Mouse (Mus musculus) left cerebral cortex, postnatal 25 days (tissue): ENCODE results near the gene Kcns1. TPM values are rescaled to one million over a fixed set of nuclear protein-coding genes. Genes with fewer than 3 reads are reported as not detected.

Source experiments
- DNase-seq, 2 experiments: peaks; one replicate each; pipeline ENCODE4 v3.0.0; 2022; ENCODE audit warnings: low spot score in 2 of 2, mixed read lengths in 1 of 2
- intact Hi-C: fragments of 180-260 bp; cut with DNase I; formaldehyde crosslinking; loops from one replicate; pipeline ENCODE4 v1.15.1; 2025
- total RNA-seq, 2 experiments: library from RNA; stranded (reverse); gene quantifications; 2 replicates each; pipeline ENCODE4 v1.2.3; 2021

Gene Kcns1
- total RNA-seq, 2 experiments from 2014 or later = 14.2 to 17.2 TPM

GRCm38 (mm10) chr2:164174649-164175395 lies 3.9 kb upstream of the Kcns1 start:
- intact Hi-C loops = loop anchor here (1.0 kb wide), 2 partner anchors 37 to 38 kb away; no protein-coding TSS in a partner anchor
- peak; percentile 72 to 97 for DNase-seq

GRCm38 (mm10) chr2:164173394-164173793 lies 2.5 kb upstream of the Kcns1 start:
- DNase-seq = no peak
- intact Hi-C loops = no loop called here

DNA sequence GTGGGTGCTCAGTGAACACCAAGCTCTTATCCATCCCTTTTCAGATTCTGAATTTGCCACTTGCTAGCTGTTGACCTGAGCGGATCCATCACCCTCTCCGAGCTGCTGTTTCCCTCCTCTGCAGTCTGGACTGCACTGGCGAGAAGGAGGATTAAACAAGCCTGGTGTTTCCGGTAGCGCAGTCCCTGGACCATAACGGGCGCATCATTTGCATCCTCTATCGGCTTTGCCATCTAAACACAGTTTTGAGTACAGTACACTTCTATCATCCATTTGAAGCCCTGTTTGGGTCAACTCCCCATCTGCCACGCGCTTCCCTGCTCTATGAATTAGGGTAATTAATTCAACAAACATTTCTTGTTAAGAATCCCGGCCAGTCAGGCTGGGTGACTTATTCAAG lies 587 bp downstream of the Kcns1 start:
- DNase-seq = peak in 1 of 2 experiments; percentile 40
- intact Hi-C loops = no loop called here

DNA sequence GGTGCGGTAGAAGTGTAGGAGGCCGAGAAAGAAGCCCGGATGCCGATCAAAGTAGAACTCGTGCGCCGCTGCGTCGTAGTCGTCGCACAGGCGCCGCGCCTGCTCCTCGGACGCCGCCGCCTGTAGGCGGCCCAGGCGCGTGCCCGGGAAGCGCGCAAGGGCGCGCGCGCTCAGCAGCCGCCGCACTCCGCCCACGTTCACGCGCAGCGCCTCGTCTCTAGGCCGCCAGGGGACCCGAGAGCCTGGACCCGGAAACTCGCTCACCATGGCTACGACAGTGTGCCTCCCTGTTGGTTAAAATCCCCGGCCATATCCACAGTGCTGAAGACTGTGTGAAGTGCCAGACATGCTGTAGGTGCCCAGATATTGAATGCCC lies 2.4 kb downstream of the Kcns1 start:
- intact Hi-C loops = no loop called here
- DNase-seq = peak; percentile 41

GRCm38 (mm10) chr2:164167752-164168570 lies 3.0 kb downstream of the Kcns1 start:
- no peak for DNase-seq
- intact Hi-C loops = no loop called here

- no peak for DNase-seq
- intact Hi-C loops = no loop called here
Observed at GRCm38 (mm10) chr2:164164941-164165340, 6.0 kb downstream of the Kcns1 start.

GRCm38 (mm10) chr2:164161515-164162055 lies 9.3 kb downstream of the Kcns1 start:
- no peak for DNase-seq
- intact Hi-C loops = no loop called here

GRCm38 (mm10) chr2:164158838-164159237 lies 12.1 kb downstream of the Kcns1 start:
- intact Hi-C loops = no loop called here
- DNase-seq = no peak

- DNase-seq = no peak
- intact Hi-C loops = no loop called here
Observed at GRCm38 (mm10) chr2:164156158-164156557, 14.8 kb downstream of the Kcns1 start.

GRCm38 (mm10) chr2:164154007-164154406 lies 16.9 kb downstream of the Kcns1 start:
- no peak for DNase-seq
- intact Hi-C loops = no loop called here

GRCm38 (mm10) chr2:164152341-164152740 lies 18.6 kb downstream of the Kcns1 start:
- intact Hi-C loops = no loop called here

GRCm38 (mm10) chr2:164150086-164150760 lies 20.7 kb downstream of the Kcns1 start:
- intact Hi-C loops = no loop called here
- no peak for DNase-seq

More at GRCm38 (mm10) chr2:164152341-164152740, 18.6 kb downstream of the Kcns1 start:
- no peak for DNase-seq

DNA sequence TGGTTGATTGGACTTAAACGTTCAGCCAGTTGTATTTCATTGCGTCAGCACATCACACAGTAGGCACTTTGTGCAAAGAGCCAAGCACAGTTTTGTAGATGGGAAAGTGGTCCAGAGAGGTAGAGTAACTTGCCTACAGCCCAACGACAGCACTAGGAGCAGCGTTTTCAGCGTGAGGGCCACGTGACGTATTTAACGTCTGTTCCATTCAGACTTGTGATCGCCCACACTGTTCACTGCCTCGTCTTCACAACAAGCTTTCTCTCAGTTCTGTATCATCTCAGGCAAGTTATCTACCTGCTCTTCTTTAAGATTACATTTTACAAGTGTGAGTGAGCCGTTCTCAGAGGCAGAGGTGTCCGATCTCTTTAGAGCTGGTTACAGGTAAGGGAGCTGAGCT lies 24.4 kb downstream of the Kcns1 start:
- DNase-seq = peak in 1 of 2 experiments; percentile 68
- intact Hi-C loops = no loop called here

DNA sequence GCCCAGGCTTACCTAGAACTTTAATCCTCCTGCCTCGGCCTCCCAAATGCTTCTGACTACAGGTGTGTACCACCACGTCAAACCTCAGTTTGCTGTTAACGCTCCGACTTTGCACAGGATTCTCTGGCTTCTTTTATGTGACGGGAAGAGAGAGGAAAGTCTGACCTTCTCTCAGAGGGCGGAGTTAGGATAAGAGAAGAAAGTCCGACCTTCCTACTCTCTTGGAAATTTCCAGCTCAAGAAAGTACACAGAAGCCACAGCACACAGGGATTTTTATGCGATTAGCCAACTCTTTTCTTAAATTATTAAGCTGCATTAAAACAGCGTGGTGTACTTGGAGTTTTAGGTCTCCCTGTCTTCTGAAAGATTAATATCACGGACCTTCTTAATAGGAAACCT lies 26.4 kb downstream of the Kcns1 start:
- intact Hi-C loops = no loop called here
- no peak for DNase-seq

DNA sequence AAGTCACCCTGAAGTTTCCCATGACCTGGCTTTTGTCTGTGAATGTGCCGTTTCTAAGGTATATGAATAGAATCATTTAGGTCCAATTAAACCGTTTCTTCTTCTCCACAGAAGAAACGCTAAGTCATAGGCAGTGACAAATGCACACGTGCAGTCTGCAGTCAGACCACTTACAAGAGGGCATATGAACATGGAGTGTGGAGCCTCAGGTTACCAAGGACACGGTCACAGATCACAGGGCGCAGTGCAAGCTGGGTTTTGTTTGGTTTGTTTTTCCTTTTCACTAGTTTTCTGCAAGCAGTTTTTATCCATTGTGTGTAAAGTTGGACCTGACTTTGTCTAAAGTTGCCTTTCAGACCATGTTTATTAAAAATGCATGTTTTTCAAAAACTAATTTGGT lies 26.9 kb downstream of the Kcns1 start:
- intact Hi-C loops = no loop called here
- no peak for DNase-seq

DNA sequence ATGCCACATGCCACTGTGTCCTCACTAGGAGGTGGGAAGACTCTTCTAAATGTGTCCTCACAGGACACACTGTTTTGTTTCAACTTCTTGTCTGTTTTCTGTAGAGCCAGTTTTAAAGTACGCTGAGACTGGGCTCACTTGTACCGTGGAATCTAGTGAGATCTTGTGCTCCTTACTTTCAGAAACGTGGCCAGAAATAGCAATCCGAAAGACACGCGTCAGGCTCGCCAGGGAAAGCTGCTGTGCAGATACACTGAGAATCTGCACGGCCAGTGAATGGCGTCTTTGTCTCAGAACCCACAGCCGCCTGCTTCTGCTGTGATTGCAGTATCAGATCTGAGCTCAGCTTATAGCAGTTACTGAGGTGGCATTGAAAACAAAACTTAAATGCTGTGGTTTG lies 28.9 kb downstream of the Kcns1 start:
- peak; percentile 60 to 81 for DNase-seq
- intact Hi-C loops = no loop called here

- intact Hi-C loops = loop anchor here (1.0 to 2.0 kb wide), 2 partner anchors 38 to 75 kb away; no protein-coding TSS in a partner anchor
- peak; percentile 35 to 76 for DNase-seq
Observed at GRCm38 (mm10) chr2:164137754-164138153, 33.2 kb downstream of the Kcns1 start.

- intact Hi-C loops = loop anchor here (2.0 kb wide), 1 partner anchor 76 kb away; no protein-coding TSS in a partner anchor
Observed at GRCm38 (mm10) chr2:164136393-164136792, 34.5 kb downstream of the Kcns1 start.

GRCm38 (mm10) chr2:164135367-164135766 lies 35.5 kb downstream of the Kcns1 start:
- no peak for DNase-seq
- intact Hi-C loops = no loop called here

More at GRCm38 (mm10) chr2:164136393-164136792, 34.5 kb downstream of the Kcns1 start:
- no peak for DNase-seq

DNA sequence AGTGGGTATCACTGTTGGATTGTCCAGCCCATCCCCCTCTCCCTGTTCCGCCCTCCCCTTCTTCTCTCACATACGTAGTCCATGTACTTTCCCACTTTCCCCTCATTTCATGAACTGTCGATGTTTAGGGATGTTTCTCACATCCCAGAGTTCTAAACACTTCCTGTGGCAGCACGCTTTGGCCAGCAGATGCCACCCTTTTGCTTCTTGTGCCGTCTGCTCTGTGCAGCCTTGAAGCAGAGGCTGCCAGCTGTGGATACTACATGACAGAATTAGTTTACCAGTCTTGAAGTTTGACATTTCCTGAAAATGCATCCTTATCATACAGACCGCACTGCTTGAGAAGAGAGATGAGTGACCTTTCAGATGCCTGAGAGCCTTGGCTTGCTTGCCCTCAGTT lies 36.4 kb downstream of the Kcns1 start:
- peak; percentile 36 to 60 for DNase-seq
- intact Hi-C loops = loop anchor here (5.0 kb wide), 1 partner anchor 253 kb away; the partner anchor contains the start of gene Slpi
